Mouse (Mus musculus) forebrain, embryonic 16.5 days (tissue): ENCODE measurements around the gene 6720489N17Rik. TPM values are rescaled to one million over a fixed set of nuclear protein-coding genes. Genes with fewer than 3 reads are reported as not detected.
"Not testable (repeated sequence)": the region's sequence is repeated elsewhere in the genome, so short reads cannot be mapped to it uniquely, and the experiment has no call there.

Source experiments
- ATAC-seq: fragments of 200-750 bp; cut with Nextera tagmentation; 2 replicates; pipeline ENCODE4 v1.8.0; 2017; ENCODE audit warnings: mild to moderate bottlenecking, moderate library complexity
- H3K27ac ChIP-seq: fragments of 300-500 bp; sonication (generic); 2 replicates; pipeline ENCODE4 v1.5.1; 2014; ENCODE audit warnings: low read length, control low read depth
- H3K27me3 ChIP-seq: fragments of 300-500 bp; sonication (generic); replicated peaks from 2 replicates; pipeline ENCODE4 v1.6.1; 2014; ENCODE audit warnings: low read length; ENCODE audit not compliant: control insufficient read depth, insufficient read depth
- H3K36me3 ChIP-seq: fragments of 300-500 bp; sonication (generic); 2 replicates; pipeline ENCODE4 v1.6.1; 2014; ENCODE audit not compliant: control insufficient read depth, insufficient read depth
- H3K4me1 ChIP-seq: fragments of 300-500 bp; sonication (generic); replicated peaks from 2 replicates; pipeline ENCODE4 v1.6.1; 2014; ENCODE audit warnings: low read length; ENCODE audit not compliant: control insufficient read depth, insufficient read depth
- H3K4me2 ChIP-seq: fragments of 300-500 bp; sonication (generic); 2 replicates; pipeline ENCODE4 v1.6.1; 2014; ENCODE audit warnings: mild to moderate bottlenecking, low read length, control low read depth
- H3K4me3 ChIP-seq: fragments of 300-500 bp; sonication (generic); replicated peaks from 2 replicates; pipeline ENCODE4 v1.5.1; 2014; ENCODE audit warnings: mild to moderate bottlenecking, low read length, control low read depth
- H3K9ac ChIP-seq: fragments of 300-500 bp; sonication (generic); replicated peaks from 2 replicates; pipeline ENCODE4 v1.6.1; 2014; ENCODE audit warnings: low read depth, low read length, control low read depth
- H3K9me3 ChIP-seq: fragments of 300-500 bp; sonication (generic); 2 replicates; pipeline ENCODE4 v1.6.1; 2016; ENCODE audit warnings: low read length; ENCODE audit not compliant: control insufficient read depth
- WGBS: fragments of 180-500 bp; shearing (Covaris S2); extraction: QIAGEN DNeasy Blood & Tissue Kit; methylation state at CpG from one replicate; pipeline ENCODE4 v1.1.7; 2014; 5-methylcytosine and 5-hydroxymethylcytosine counted together
- polyA plus RNA-seq: library from polyadenylated mRNA; unstranded; fragments of >200 nt; fragmentation: Nextera tagmentation; extraction: Ambion mirVana; gene quantifications from 2 replicates; pipeline ENCODE4 v1.2.1, GENCODE M21; 2015

Gene 6720489N17Rik
- 12.0 and 13.3 TPM in 2 replicates for polyA plus RNA-seq

DNA sequence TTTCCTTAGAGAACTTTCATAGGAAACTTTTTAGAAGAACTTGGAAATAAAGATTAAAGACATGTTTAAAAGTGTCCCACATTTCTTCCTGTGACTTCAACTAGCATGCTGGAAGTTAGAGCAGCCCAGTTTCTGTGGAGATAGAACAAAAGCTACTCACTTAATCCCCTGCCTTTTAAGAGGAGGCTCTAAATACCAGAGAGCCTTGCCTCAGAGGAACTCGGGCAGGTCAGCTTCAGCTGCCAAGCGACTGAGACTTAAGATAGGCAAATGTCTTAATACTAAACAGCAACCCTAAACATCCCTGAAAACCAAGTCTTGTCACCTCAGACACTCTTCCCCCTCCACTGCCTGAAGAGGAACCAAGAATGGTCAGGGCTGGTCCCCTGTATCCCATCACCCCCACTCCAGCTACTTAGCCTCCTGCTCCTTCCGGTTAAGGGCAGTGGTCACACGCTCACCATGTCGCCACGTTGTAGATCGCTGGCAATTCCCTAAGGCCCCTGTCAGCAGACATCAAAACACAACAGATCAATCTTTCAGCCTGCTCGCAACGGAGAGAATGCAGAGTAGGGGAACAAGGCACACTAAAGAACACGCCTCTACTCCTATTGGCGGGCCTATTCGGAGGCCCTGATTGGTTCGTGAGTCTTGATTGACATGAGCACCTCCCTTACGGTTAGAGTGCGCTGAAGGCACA lies at the start of gene 6720489N17Rik:
6720489N17Rik (minus strand) TSS at position 606 of the 700 bp plus-strand sequence.
- H3K4me3 ChIP-seq: peak within 1 kb of the TSS; percentile 53
- peak within 1 kb of the TSS; percentile 55 for H3K4me2 ChIP-seq
- not testable (repeated sequence) for H3K4me1 ChIP-seq, H3K36me3 ChIP-seq, H3K27me3 ChIP-seq, H3K27ac ChIP-seq, H3K9me3 ChIP-seq
- ATAC-seq: peak; percentile 100
- WGBS: under 1% methylated on average over 15 of the region's 15 CpGs
- H3K9ac ChIP-seq: peak within 1 kb of the TSS; percentile 63

DNA sequence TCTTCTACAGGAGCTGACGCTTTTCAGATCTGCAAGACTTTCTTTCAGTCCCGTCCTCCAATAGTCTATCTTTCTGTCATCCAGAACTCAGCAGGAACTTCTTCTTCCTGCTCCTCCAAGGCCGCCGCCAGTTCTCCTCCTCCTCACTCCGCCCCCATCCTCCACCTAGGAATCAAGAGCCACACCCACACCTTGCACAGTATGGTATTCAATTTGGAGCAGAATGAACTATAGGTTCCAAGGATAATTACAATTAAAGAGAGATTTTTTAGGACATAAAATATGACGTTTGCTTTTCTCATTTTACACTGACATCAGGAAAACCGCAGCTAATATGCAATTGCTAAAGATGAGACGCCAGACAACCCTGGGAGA lies 29.4 kb upstream of the 6720489N17Rik start:
- Histone ChIP-seq H3K27me3 (no peaks in the 10 kb centered on the region), H3K4me2 (peak overlapping the region; percentile 62), H3K9ac (peak overlapping the region; percentile 44; the same call in 1 of the 2 replicates), H3K4me3 (peak overlapping the region; percentile 61), H3K27ac (no peak overlapping the region), H3K4me1 (no peaks in the 10 kb centered on the region), H3K9me3 (peaks cover 3% of the 10 kb centered on the region; the same call in 1 of the 2 replicates), H3K36me3 (no peaks in the 10 kb centered on the region)
- peak; percentile 90 for ATAC-seq
- WGBS: 19% methylated on average over 8 of the region's 8 CpGs

DNA sequence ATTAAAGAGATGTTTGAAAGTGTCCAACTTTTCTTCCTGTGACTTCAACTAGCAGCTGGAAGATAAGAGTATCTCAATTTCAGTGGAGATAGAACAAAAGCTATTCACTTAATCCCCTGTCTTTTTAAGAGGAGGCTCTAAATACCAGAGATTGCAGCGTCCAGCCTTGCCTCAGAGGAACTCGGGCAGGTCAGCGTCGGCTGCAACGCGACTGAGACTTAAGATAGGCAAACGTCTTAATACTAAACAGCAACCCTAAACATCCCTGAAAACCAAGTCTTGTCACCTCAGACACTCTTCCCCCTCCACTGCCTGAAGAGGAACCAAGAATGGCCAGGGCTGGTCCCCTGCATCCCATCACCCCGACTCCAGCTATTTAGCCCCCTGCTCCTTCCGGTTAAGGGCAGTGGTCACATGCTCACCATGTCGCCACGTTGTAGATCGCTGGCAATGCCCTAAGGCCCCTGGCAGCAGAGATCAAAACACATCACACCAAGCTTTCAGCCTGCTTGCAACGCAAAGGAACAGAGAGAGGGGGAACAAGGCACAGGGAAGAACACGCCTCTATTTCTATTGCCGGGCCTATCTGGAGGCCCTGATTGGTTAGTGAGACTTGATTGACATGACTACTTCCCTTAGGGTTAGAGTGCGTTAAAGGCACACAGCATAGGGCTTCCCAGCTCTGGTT lies 28.8 kb upstream of the 6720489N17Rik start:
- H3K9ac ChIP-seq: peak overlapping the region; percentile 61
- H3K4me3 ChIP-seq: peak overlapping the region; percentile 61
- peak overlapping the region; percentile 62 for H3K4me2 ChIP-seq
- not testable (repeated sequence) for H3K27me3 ChIP-seq, H3K9me3 ChIP-seq, H3K27ac ChIP-seq, H3K4me1 ChIP-seq, H3K36me3 ChIP-seq
- ATAC-seq: peak; percentile 100
- under 1% methylated on average over 16 of the region's 16 CpGs for WGBS

DNA sequence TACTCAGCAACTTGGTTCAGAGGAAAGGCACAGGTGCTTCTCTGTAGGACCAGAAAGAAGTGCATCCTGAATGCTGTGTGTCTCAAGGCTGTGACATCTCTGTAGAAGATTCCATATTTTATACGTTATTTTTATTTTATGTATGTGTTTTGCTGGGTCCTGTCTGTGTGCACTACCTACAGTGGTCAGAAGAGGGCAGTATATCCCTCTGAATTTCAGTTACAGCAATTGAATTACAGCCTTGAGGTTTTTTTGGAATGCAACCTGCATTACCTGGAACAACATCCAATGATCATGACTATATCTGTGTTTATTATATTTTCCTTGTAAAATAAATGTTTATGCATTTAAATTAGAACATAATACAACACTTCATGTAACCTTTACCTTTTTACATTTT lies 3.1 kb upstream of the 6720489N17Rik start:
- not testable (repeated sequence) for H3K9me3 ChIP-seq, H3K27me3 ChIP-seq, H3K36me3 ChIP-seq, ATAC-seq, H3K27ac ChIP-seq, H3K4me3 ChIP-seq, H3K9ac ChIP-seq, H3K4me1 ChIP-seq, H3K4me2 ChIP-seq
- 34% methylated on average over 1 of the region's 1 CpGs for WGBS

DNA sequence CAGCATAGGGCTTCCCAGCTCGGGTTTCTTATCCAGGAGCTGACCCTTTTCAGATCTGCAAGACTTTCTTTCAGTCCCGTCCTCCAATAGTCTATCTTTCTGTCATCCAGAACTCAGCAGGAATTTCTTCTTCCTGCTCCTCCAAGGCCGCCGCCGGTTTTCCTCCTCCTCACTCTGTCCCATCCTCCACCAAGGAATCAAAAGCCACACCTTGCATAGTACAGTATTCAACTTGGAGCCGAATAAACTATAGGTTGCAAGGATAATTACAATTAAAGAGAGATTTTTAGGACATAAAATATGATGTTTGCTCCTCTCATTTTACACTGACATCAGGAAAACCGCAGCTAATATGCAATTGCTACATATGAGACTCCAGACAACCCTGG lies 289 bp upstream of the 6720489N17Rik start:
- not testable (repeated sequence) for H3K27ac ChIP-seq, H3K4me1 ChIP-seq, H3K36me3 ChIP-seq, H3K9me3 ChIP-seq, H3K27me3 ChIP-seq
- peak; percentile 77 for ATAC-seq
- H3K4me3 ChIP-seq: peak overlapping the region; percentile 53
- H3K4me2 ChIP-seq: peak overlapping the region; percentile 55
- H3K9ac ChIP-seq: peak overlapping the region; percentile 63
- WGBS: 7% methylated on average over 7 of the region's 7 CpGs

DNA sequence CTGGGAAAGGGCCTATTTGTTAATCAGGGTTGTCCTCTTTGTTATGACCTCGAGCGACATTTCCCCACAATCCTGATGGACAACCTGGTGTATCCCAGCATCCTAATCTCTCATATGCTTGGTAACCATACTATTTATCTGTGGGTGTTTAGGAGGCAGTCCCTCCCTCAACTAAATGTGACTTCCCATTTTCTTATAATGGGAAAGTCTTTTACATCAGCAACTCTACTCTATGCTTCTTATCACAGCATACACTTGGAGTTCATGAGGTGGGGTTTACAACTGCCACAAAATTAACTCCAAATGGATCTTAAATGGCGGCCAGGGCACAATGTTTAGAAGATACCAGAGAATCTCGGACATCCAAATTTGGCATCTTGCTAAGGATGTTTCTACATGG lies 6.5 kb downstream of the 6720489N17Rik start:
- not testable (repeated sequence) for H3K27ac ChIP-seq, H3K4me3 ChIP-seq, H3K9me3 ChIP-seq, H3K9ac ChIP-seq, H3K27me3 ChIP-seq, ATAC-seq, H3K36me3 ChIP-seq, H3K4me1 ChIP-seq, H3K4me2 ChIP-seq
- 92% methylated on average over 4 of the region's 4 CpGs for WGBS

DNA sequence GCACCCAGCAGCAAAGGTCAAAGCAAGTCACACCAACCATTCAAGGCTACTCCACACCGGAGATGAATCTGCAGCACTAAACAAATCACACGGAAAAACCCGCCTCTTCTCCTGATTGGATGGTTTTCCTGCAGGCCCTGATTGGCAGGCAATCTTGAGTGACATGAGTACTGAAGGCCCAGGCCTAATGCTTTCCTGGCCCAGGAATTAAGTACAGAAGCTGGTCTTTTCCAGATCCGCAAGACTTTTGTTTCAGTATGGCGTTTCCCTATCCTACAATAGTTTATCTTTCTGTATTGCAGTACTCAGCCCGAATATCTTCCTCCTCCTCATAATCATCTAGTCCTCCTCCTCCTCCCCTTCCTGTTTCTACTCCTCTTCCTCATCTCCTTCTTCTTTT lies 52.9 kb downstream of the 6720489N17Rik start, which contains the start of gene Zfp934:
Zfp934 (minus strand) TSS at position 101 of the 400 bp plus-strand sequence.
- not testable (repeated sequence) for H3K4me1 ChIP-seq, H3K27ac ChIP-seq, H3K9ac ChIP-seq, H3K4me2 ChIP-seq, H3K4me3 ChIP-seq, ATAC-seq, H3K27me3 ChIP-seq, H3K36me3 ChIP-seq, H3K9me3 ChIP-seq
- WGBS: 86% methylated on average over 3 of the region's 6 CpGs

DNA sequence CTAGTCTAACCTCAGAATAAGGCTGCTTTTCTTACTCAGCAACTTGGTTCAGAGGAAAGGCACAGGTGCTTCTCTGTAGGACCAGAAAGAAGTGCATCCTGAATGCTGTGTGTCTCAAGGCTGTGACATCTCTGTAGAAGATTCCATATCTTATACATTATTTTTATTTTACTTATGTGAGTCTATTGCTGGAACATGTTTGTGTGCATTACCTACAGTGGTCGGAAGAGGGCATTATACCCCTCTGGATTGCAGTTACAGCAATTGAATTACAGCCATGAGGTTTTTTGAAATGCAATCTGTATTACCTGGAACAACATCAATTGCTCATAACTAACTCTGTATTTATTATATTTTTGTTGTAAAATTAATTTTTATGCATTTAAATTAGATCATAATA lies 62.3 kb downstream of the 6720489N17Rik start:
- not testable (repeated sequence) for ATAC-seq, H3K36me3 ChIP-seq, H3K4me3 ChIP-seq

DNA sequence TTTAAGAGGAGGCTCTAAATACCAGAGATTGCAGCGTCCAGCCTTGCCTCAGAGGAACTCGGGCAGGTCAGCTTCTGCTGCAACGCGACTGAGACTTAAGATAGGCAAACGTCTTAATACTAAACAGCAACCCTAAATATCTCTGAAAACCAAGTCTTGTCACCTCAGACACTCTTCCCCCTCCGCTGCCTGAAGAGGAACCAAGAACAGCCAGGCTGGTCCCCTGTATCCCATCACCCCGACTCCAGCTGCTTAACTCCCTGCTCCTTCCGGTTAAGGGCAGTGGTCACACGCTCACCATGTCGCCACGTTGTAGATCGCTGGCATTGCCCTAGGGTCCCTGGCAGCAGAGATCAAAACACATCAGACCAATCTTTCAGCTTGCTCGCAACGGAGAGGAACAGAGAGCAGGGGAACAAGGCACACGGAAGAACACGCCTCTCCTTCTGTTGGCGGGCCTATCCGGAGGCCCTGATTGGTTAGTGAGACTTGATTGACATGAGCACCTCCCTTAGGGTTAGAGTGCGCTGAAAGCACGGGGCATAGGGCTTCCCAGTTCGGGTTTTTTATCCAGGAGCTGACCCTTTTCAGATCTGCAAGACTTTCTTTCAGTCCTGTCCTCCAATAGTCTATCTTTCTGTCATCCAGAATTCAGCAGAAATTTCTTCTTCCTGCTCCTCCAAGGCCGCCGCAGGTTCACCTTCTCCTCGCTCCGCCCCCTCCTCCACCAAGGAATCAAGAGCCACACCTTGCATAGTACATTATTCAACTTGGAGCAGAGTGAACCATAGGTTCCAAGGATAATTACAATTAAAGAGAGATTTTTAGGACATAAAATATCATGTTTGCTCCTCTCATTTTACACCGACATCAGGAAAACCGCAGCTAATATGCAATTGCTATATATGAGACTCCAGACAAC lies 65.5 kb downstream of the 6720489N17Rik start, which contains the start of gene Zfp935:
Zfp935 (minus strand) TSS at position 323 of the 922 bp plus-strand sequence.
- H3K27ac ChIP-seq, H3K9me3 ChIP-seq, H3K27me3 ChIP-seq, H3K4me1 ChIP-seq, H3K36me3 ChIP-seq: not testable (repeated sequence)
- peak; percentile 59; the same call in 1 of the 2 replicates for ATAC-seq
- Histone ChIP-seq H3K9ac (peak within 1 kb of the TSS; percentile 52), H3K4me3 (peak within 1 kb of the TSS; percentile 44), H3K4me2 (peak within 1 kb of the TSS; percentile 39)
- 2% methylated on average over 25 of the region's 27 CpGs for WGBS

More for the DNA sequence above, 62.3 kb downstream of the 6720489N17Rik start:
- WGBS: 29% methylated on average over 1 of the region's 1 CpGs
- not testable (repeated sequence) for H3K4me2 ChIP-seq, H3K27ac ChIP-seq, H3K9ac ChIP-seq, H3K9me3 ChIP-seq, H3K27me3 ChIP-seq, H3K4me1 ChIP-seq
